Mouse (Mus musculus) megakaryocyte, adult 5-6 weeks (primary cell): ENCODE data around the gene Gm17606. TPM values are rescaled to one million over a fixed set of nuclear protein-coding genes. Genes with fewer than 3 reads are reported as not detected.

Source experiments
- ATAC-seq: 2 replicates; pipeline ENCODE4 v1.8.0; 2016; ENCODE audit warnings: mild to moderate bottlenecking, inconsistent platforms; ENCODE audit not compliant: poor library complexity, severe bottlenecking
- total RNA-seq, 2 experiments: library from RNA; stranded (forward) in 1 of 2; stranded (reverse) in 1 of 2; fragments of 153-499, 151-499 nt in 1 of 2; fragments of 221-1000, 200-1000 nt in 1 of 2; gene quantifications; 2 replicates each; pipeline versions ENCODE4 v1.2.3 to v1.2.4; 2015 to 2017

Gene Gm17606
- total RNA-seq, 2 experiments from 2014 or later = not detected

GRCm38 (mm10) chr14:54652787-54653186, 12.0 kb downstream of the Gm17606 start:
- ATAC-seq = no peak

- ATAC-seq = peak; percentile 90
Measured at GRCm38 (mm10) chr14:54653496-54653895, 12.7 kb downstream of the Gm17606 start.

GRCm38 (mm10) chr14:54660009-54660408, 19.3 kb downstream of the Gm17606 start:
- no peak for ATAC-seq

GRCm38 (mm10) chr14:54664477-54665222, 23.9 kb downstream of the Gm17606 start:
- no peak for ATAC-seq

- peak; percentile 56; the same call in 1 of the 2 replicates for ATAC-seq
Measured at GRCm38 (mm10) chr14:54669381-54669780, 28.6 kb downstream of the Gm17606 start.

GRCm38 (mm10) chr14:54674317-54674716, 33.6 kb downstream of the Gm17606 start:
- no peak for ATAC-seq

- ATAC-seq = no peak
Measured at GRCm38 (mm10) chr14:54676290-54676689, 35.5 kb downstream of the Gm17606 start.

GRCm38 (mm10) chr14:54678657-54679304, 38.0 kb downstream of the Gm17606 start:
- ATAC-seq = no peak

- ATAC-seq = no peak
Measured at GRCm38 (mm10) chr14:54682396-54682795, 41.6 kb downstream of the Gm17606 start.

- no peak for ATAC-seq
Measured at GRCm38 (mm10) chr14:54685471-54685870, 44.7 kb downstream of the Gm17606 start.

GRCm38 (mm10) chr14:54686063-54686521, 45.3 kb downstream of the Gm17606 start, which contains the start of gene 1700123O20Rik:
1700123O20Rik (plus strand) TSS chr14:54686216.
- peak; percentile 41 for ATAC-seq

GRCm38 (mm10) chr14:54686522-54687143, 45.9 kb downstream of the Gm17606 start, which contains the start of gene Acin1:
Acin1 (minus strand) TSS chr14:54686931.
- ATAC-seq = peak; percentile 87

- ATAC-seq = no peak
Measured at GRCm38 (mm10) chr14:54687251-54687650, 46.5 kb downstream of the Gm17606 start.

GRCm38 (mm10) chr14:54695042-54695441, 54.3 kb downstream of the Gm17606 start:
- ATAC-seq = peak; percentile 35

GRCm38 (mm10) chr14:54696752-54697151, 56.0 kb downstream of the Gm17606 start:
- ATAC-seq = no peak

Other genes with a start within 250 kb of the Gm17606 start
- gene Slc7a7, start 223.2 kb upstream of the Gm17606 start, total RNA-seq (2015) = 13.1 and 19.3 TPM in 2 replicates
- 15.9 and 16.7 TPM in 2 replicates for gene Slc7a7, start 223.2 kb upstream of the Gm17606 start, total RNA-seq (2017)
- 129 and 145 TPM in 2 replicates for gene Mrpl52, start 214.0 kb upstream of the Gm17606 start, total RNA-seq (2015)
- 71.4 and 81.6 TPM in 2 replicates for gene Mrpl52, start 214.0 kb upstream of the Gm17606 start, total RNA-seq (2017)
- gene Mmp14, start 209.3 kb upstream of the Gm17606 start, total RNA-seq (2015) = 0.66 and 1.1 TPM in 2 replicates
- gene Mmp14, start 209.3 kb upstream of the Gm17606 start, total RNA-seq (2017) = 0.61 TPM in 1 of 2 replicates, not detected in the other
- 29.9 and 31.2 TPM in 2 replicates for gene Lrp10, start 176.8 kb upstream of the Gm17606 start, total RNA-seq (2015)
- gene Lrp10, start 176.8 kb upstream of the Gm17606 start, total RNA-seq (2017) = 46.9 and 51.7 TPM in 2 replicates
- gene Rem2, start 164.9 kb upstream of the Gm17606 start, total RNA-seq (2015) = not detected in 2 replicates
- gene Rem2, start 164.9 kb upstream of the Gm17606 start, total RNA-seq (2017) = not detected in 2 replicates
- 14.7 and 26.0 TPM in 2 replicates for gene Prmt5, start 123.4 kb upstream of the Gm17606 start, total RNA-seq (2015)
- 15.3 and 22.6 TPM in 2 replicates for gene Prmt5, start 123.4 kb upstream of the Gm17606 start, total RNA-seq (2017)
- 43.9 and 48.7 TPM in 2 replicates for gene Haus4, start 86.3 kb upstream of the Gm17606 start, total RNA-seq (2015)
- gene Haus4, start 86.3 kb upstream of the Gm17606 start, total RNA-seq (2017) = 50.6 and 51.6 TPM in 2 replicates
- 0.11 and 0.54 TPM in 2 replicates for gene Ajuba, start 63.4 kb upstream of the Gm17606 start, total RNA-seq (2015)
- gene Ajuba, start 63.4 kb upstream of the Gm17606 start, total RNA-seq (2017) = 0.57 and 0.73 TPM in 2 replicates
- 4.3 and 4.8 TPM in 2 replicates for gene 4931414P19Rik, start 35.0 kb upstream of the Gm17606 start, total RNA-seq (2015)
- 4.1 and 4.9 TPM in 2 replicates for gene 4931414P19Rik, start 35.0 kb upstream of the Gm17606 start, total RNA-seq (2017)
- gene Psmb5, start 22.9 kb upstream of the Gm17606 start, total RNA-seq (2015) = 133 and 145 TPM in 2 replicates
- 41.4 and 51.1 TPM in 2 replicates for gene Psmb5, start 22.9 kb upstream of the Gm17606 start, total RNA-seq (2017)
- gene Psmb11, start 19.5 kb upstream of the Gm17606 start, total RNA-seq (2015) = not detected in 2 replicates
- not detected in 2 replicates for gene Psmb11, start 19.5 kb upstream of the Gm17606 start, total RNA-seq (2017)
- gene Cdh24, start 412 bp downstream of the Gm17606 start, total RNA-seq (2015) = 0.27 and 0.78 TPM in 2 replicates
- 0.51 and 0.57 TPM in 2 replicates for gene Cdh24, start 412 bp downstream of the Gm17606 start, total RNA-seq (2017)
- 57.9 and 59.1 TPM in 2 replicates for gene 1700123O20Rik, start 45.3 kb downstream of the Gm17606 start, total RNA-seq (2015)
- 34.3 and 34.8 TPM in 2 replicates for gene 1700123O20Rik, start 45.3 kb downstream of the Gm17606 start, total RNA-seq (2017)
- 99.7 and 131 TPM in 2 replicates for gene Acin1, start 46.0 kb downstream of the Gm17606 start, total RNA-seq (2015)
- gene Acin1, start 46.0 kb downstream of the Gm17606 start, total RNA-seq (2017) = 173 and 223 TPM in 2 replicates
- gene Gm29776, start 57.9 kb downstream of the Gm17606 start, total RNA-seq (2015) = 0.25 and 0.46 TPM in 2 replicates
- not detected in 2 replicates for gene Gm29776, start 57.9 kb downstream of the Gm17606 start, total RNA-seq (2017)
- gene Cebpe, start 71.2 kb downstream of the Gm17606 start, total RNA-seq (2015) = 24.4 and 26.0 TPM in 2 replicates
- 41.9 and 52.8 TPM in 2 replicates for gene Cebpe, start 71.2 kb downstream of the Gm17606 start, total RNA-seq (2017)
- gene Slc7a8, start 141.0 kb downstream of the Gm17606 start, total RNA-seq (2015) = 9.1 and 14.3 TPM in 2 replicates
- gene Slc7a8, start 141.0 kb downstream of the Gm17606 start, total RNA-seq (2017) = 1.3 and 2.8 TPM in 2 replicates
- gene Rnf212b, start 173.2 kb downstream of the Gm17606 start, total RNA-seq (2015) = not detected in 2 replicates
- gene Rnf212b, start 173.2 kb downstream of the Gm17606 start, total RNA-seq (2017) = not detected in 2 replicates
- 6.3 and 6.8 TPM in 2 replicates for gene Homez, start 230.0 kb downstream of the Gm17606 start, total RNA-seq (2015)
- gene Homez, start 230.0 kb downstream of the Gm17606 start, total RNA-seq (2017) = 4.6 and 13.3 TPM in 2 replicates
- gene Ppp1r3e, start 236.6 kb downstream of the Gm17606 start, total RNA-seq (2015) = 9.8 and 11.9 TPM in 2 replicates
- gene Ppp1r3e, start 236.6 kb downstream of the Gm17606 start, total RNA-seq (2017) = 0.22 and 1.8 TPM in 2 replicates
- 2.1 and 3.0 TPM in 2 replicates for gene Bcl2l2, start 242.4 kb downstream of the Gm17606 start, total RNA-seq (2015)
- gene Bcl2l2, start 242.4 kb downstream of the Gm17606 start, total RNA-seq (2017) = 4.4 and 6.2 TPM in 2 replicates
- not detected in 2 replicates for gene Gm20521, start 242.5 kb downstream of the Gm17606 start, total RNA-seq (2015)
- gene Gm20521, start 242.5 kb downstream of the Gm17606 start, total RNA-seq (2017) = not detected in 2 replicates